Mouse (Mus musculus) heart, postnatal 36 days (tissue): ENCODE data around the gene Fhl1. TPM values are rescaled to one million over a fixed set of nuclear protein-coding genes. Genes with fewer than 3 reads are reported as not detected.
A peak's percentile ranks its signal among the peaks of the same experiment; 100 is the strongest.

Experiments
- DNase-seq, 2 experiments: peaks; one replicate each; pipeline ENCODE4 v3.0.0; 2021 to 2022
- intact Hi-C: fragments of 180-260 bp; cut with DNase I; formaldehyde crosslinking; loops from one replicate; pipeline ENCODE4 v1.15.1; 2025
- total RNA-seq, 2 experiments: library from RNA; stranded (reverse); gene quantifications; 2 replicates each; pipeline ENCODE4 v1.2.3; 2021

Fhl1 gene
- total RNA-seq, 2 experiments from 2014 or later, result 102 to 120 TPM

GRCm38 (mm10) chrX:56741428-56741827 is 9.8 kb downstream of the Fhl1 start:
- intact Hi-C loops, result no loop called here
- no peak for DNase-seq

GRCm38 (mm10) chrX:56751536-56751935 is 19.9 kb downstream of the Fhl1 start:
- intact Hi-C loops, result no loop called here
- DNase-seq, result no peak

GRCm38 (mm10) chrX:56752144-56752543 is 20.6 kb downstream of the Fhl1 start:
- intact Hi-C loops, result no loop called here
- DNase-seq, result peak in 1 of 2 experiments; percentile 18

GRCm38 (mm10) chrX:56753317-56754289 is 22.0 kb downstream of the Fhl1 start:
- intact Hi-C loops, result loop anchor here (2.0 kb wide), 3 partner anchors 15 to 103 kb away; no protein-coding TSS in a partner anchor
- no peak for DNase-seq

GRCm38 (mm10) chrX:56755646-56756045 is 24.1 kb downstream of the Fhl1 start:
- intact Hi-C loops, result loop anchor here (1.0 to 2.0 kb wide), 4 partner anchors 17 to 105 kb away; no protein-coding TSS in a partner anchor
- DNase-seq, result peak; percentile 40 to 48

DNA sequence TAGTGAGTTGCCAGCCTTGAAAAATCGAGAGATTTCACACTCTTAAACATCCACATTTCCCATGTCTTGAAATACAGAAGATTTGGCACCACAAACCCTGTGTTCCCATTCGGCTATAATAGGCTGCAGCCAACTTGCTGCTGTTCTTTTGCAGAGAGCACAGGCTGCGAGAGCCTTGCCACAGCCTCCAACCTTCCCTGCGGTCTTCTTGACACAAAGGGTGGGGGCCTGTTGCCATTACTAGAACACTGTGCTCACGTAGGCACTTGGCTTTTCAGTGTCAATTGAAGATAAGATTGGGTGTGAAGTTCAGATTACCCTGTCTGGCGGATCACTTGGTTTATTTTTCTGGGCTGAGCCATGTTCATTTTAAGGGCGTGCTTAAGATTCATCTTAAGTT is 24.8 kb downstream of the Fhl1 start:
- intact Hi-C loops, result no loop called here
- no peak for DNase-seq

DNA sequence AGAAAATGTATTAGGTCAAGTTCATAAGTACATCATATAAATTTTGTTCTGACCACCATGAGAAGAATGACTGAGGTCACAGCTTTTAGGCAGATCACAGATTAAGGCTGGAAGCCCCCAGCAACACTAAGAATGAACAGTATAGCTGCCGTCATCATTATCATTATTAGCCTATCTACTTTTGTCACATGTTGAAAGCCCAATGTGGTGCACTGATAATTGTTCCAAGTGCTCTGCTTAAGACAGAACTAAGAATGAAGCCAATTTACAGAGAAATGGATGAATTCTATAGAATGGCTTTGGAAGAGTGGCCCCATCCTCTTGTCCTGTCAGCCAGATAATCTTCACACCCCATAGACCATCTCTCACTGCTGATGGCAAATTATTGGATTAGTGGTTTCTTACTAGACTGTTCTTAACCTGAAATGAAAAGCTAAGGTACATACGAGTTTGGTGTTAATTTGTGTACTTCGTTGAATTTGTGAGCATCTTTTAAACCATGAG is 28.7 kb downstream of the Fhl1 start:
- DNase-seq, result no peak
- intact Hi-C loops, result no loop called here

- DNase-seq, result no peak
- intact Hi-C loops, result no loop called here
These were observed 38.3 kb downstream of the Fhl1 start for GRCm38 (mm10) chrX:56769838-56770237.

- no peak for DNase-seq
- intact Hi-C loops, result no loop called here
These were observed 40.2 kb downstream of the Fhl1 start for GRCm38 (mm10) chrX:56771751-56772150.

DNA sequence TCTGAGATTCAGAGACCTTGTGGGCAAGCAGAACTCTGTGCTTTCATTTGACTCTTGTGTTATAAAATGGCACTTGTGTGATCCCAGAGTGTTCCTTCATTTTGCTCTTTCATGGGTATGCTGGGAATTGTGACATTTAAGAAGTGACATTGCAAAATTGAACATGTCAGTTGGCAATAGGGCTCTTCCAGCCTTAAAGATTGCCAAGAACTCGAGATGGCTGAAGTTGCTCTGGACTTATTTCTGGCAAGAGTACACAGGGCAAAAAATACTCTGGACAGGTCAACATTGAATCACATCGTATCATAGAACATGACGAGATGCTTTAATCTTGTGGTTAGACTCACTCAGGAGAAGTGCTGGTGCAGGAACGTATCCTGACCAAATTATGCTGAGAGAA is 41.7 kb downstream of the Fhl1 start:
- DNase-seq, result no peak
- intact Hi-C loops, result no loop called here

GRCm38 (mm10) chrX:56786281-56787061 is 54.9 kb downstream of the Fhl1 start:
- intact Hi-C loops, result no loop called here
- peak; percentile 25 to 29 for DNase-seq

- DNase-seq, result no peak
- intact Hi-C loops, result no loop called here
These were observed 55.9 kb downstream of the Fhl1 start for GRCm38 (mm10) chrX:56787486-56787885.

DNA sequence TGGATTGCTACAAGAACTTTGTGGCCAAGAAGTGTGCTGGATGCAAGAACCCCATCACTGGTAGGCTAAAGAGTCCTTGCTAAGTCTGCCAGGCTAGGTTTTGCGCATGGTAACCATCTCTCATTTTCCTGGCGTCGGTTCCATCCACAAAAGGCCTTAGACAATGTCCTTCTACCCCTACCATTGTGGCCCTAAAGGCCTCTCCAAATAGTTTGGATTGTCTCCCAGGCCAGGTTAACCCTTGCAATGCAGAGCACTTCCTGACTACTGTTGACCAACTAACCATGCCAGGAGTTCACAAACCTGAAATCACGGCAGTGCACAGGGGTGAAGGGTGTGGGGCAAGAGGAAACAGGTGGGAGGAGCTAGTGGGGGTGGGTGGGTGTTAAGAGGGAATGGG is 59.0 kb downstream of the Fhl1 start:
- no peak for DNase-seq
- intact Hi-C loops, result no loop called here

DNA sequence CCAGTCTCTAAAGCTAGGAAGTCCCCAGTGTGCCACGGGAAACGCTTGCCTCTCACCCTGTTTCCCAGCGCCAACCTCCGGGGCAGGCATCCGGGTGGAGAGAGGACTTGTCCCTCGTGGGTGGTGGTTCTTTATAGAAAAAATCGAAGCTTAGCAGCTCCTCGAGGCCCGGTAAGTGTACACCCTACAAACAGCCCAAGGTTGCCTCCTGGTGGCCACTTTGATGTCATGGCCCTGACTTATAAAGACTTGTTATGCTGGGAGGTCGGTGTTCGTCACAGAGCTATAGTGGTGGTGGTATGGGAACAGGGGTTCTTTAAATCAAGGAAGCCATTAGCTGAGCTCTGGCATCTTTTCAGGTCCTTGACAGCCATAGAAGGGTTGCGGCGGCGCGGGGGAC is 59.7 kb downstream of the Fhl1 start:
- intact Hi-C loops, result loop anchor here (1.0 kb wide), 2 partner anchors 36 to 141 kb away; no protein-coding TSS in a partner anchor
- DNase-seq, result peak; percentile 56 to 65

GRCm38 (mm10) chrX:56821765-56822603 is 90.4 kb downstream of the Fhl1 start, which contains the start of gene Map7d3:
Gene Map7d3 (minus strand): TSS chrX:56822326.
- DNase-seq, result peak; percentile 13 to 14
- intact Hi-C loops, result no loop called here

DNA sequence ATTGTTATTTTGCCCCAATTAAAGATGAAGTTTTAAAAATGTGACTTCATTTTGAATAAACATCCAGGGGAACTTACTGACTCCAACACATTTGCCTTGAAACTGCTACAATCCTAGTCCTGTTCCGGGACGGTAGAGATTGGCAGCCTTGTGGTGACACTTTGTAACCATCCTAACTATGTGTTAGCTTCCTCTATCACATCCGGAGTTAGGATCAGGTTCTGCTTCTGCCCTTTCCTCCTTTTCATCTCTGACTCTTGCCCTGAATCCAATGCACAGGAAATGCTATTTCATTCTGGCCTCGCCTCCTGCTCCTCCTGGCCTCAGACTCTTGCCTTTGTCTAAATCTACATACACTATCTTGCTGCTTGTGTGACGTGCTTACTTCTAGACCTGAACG is 95.9 kb downstream of the Fhl1 start:
- peak in 1 of 2 experiments; percentile 2 for DNase-seq
- intact Hi-C loops, result no loop called here

GRCm38 (mm10) chrX:56835842-56836241 is 104.3 kb downstream of the Fhl1 start:
- intact Hi-C loops, result loop anchor here (5.0 kb wide), 1 partner anchor 304 kb away; no protein-coding TSS in a partner anchor
- DNase-seq, result no peak

DNA sequence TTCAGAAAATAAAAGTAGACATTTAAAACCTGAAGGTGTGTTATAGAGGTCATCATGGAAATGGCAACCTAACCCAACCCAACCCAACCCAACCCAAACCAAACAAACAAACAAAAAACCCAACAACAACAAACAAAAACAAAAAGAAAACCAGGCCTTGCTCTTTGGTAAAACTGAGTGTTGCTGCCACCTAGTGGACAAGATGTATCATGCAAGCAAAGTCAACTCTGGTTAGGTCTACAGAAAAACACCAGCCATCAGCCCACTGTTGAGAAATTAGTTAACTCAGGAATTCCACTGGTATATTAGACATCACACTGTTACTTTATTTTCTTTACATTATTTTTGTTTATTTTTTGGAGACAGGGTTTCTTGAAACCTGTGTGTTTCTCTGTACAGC is 107.8 kb downstream of the Fhl1 start:
- peak; percentile 11 to 12 for DNase-seq
- intact Hi-C loops, result loop anchor here (1.0 to 5.0 kb wide), 4 partner anchors 85 to 307 kb away; no protein-coding TSS in a partner anchor

- intact Hi-C loops, result loop anchor here (10.0 kb wide), 1 partner anchor 274 kb away; no protein-coding TSS in a partner anchor
- DNase-seq, result no peak
These were observed 109.7 kb downstream of the Fhl1 start for GRCm38 (mm10) chrX:56841255-56841654.
